Mouse (Mus musculus): Measurements from ENCODE around the gene Fbxo24.

GRCm38 (mm10) chr5:137570691-137571586 is 57.9 kb downstream of the Fbxo24 start:
- TF ChIP-seq CHD2 (IDR thresholded peaks at IDR 0.05; ENCODE audit: low read depth, low read length) (no peak), ZC3H11A (IDR thresholded peaks at IDR 0.05; ENCODE audit: borderline replicate concordance, low read depth, low read length) (no peak), HCFC1 (IDR thresholded peaks at IDR 0.05; ENCODE audit: borderline replicate concordance, insufficient read depth, low read length) (no peak)

Data from ES-E14 (cell line).